Mouse (Mus musculus): ENCODE results near the gene Gabpb1. TPM values are rescaled to one million over a fixed set of nuclear protein-coding genes. Genes with fewer than 3 reads are reported as not detected.

The Gabpb1 gene
- total RNA-seq, 2 experiments from 2014 or later: 19.3 to 21.5 TPM

DNA sequence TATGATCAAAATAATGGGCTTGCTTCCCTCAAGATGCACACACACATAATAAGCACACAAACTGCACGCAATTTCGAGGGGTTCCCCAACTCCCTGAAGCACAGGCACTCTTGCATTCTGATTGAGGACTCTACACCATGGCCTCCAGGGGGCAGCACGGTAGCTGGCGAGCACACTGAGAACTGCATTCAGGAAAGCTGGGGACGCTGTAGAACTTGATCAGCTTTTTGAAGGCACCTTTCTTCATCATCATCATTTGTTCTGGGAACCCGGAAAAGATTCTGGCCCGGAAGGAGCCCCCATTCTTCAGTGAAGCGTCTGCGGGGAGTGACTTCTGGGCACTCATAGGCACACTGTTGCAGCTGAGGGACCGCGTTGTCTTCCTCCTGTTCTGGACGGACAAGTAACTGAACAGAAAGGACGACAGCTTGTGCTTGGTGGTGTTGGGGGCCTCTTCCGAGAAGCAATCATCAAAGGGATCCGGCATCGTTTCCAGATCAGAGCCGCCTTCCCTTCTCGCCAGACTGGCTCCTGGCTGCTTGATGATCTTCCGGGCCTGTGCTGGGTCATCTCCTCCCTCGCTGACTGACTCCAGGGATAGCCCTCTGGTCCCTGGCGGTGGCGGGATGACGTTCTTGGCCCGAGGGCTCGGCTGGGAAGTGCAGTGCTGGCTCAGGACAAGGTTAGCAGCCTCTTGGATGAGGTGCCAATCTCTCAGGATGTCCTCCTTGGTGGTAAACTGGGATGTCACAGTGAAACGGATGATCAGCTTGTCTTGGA, 82.1 kb downstream of the Gabpb1 start:
- DNase-seq: peak; percentile 84

DNA sequence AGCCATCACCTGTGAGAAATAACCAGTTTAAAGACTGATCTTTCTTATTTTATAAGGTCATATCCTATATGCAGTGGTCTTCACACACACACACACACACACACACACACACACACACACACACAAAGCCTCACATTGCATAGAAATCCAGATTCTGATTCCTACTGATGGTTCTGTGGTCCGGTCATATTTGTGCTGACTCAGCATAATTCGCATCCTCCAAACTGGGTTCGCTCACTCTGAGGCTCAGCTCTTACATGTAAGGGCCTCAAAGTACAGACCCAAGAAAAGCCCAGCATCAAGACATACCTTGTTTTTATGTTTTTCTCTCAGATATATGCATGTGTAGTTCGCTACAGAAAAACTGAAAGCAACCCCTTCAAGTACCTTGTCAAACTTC, 84.8 kb downstream of the Gabpb1 start:
- no peak for DNase-seq

DNA sequence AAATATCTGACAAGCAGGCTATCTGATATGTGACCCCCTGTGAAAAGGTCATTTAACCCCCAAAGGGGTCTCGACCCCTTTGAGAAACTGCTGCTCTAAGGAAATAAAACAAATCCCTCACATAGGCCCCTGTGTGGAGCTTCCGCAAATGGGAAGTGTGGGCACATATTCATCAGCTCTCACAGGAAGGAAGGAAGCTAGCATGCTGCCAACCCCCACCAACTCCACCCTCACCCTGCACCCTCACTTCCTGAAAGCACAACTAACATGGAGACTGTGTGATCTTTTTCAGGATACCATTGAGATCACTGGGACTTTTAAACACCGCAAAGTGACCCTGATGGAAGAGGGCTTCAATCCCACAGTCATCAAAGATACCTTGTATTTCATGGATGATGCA, 88.7 kb downstream of the Gabpb1 start:
- no peak for DNase-seq

DNA sequence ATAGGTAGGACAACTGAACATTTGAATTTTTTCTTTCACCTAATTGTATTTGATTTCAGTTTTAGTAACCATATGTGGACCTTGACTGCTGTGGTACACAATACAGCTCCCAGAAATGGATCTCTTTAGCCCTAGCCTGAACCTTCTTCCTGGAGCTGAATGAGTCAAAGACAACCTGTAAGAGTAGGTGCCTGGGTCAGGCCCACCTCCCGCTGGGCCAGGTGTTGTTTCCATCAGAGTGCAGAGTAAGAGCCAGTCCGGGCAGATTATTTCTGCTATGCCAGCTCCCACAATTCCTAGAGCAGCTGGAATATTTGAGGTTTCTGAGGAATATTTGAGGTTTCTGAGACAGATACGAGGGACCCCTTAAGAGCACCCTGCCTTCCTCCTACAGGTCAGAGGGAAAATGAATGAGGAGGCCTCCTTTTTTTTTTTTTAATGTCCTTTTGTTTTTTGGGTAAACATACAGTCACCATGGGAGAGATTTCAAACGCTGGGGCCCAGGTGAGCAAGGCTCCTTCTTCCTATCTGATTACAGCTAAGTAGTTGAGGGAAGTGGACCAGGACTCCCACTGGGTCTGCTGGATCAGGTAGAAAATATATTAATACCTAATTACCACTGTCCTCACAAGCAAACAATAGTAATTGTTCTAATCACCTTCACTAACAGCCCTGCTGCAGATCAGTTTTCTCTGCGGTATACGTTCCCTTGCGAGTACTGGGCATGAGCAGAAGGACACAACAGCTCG, 91.3 kb downstream of the Gabpb1 start:
- no peak for DNase-seq

DNA sequence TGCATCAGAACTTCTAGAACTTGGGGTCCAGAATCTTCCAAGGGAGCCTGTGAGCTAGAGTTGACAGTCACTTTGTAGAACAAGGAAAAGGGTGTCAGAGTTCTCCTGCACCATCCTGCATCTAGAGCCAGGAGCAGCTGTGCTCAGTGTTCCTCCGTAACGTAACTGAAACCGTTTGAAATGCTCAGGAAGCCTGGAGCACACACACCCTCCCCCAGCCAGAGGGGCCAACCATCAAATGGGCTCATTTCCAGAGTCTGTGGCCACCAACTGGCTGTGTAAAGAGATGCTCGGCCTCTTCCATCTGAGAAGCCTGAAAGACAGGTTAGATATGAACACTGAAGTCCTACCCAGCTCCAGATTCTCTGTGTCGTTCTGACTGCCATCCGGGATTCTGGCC, 92.2 kb downstream of the Gabpb1 start:
- no peak for DNase-seq

DNA sequence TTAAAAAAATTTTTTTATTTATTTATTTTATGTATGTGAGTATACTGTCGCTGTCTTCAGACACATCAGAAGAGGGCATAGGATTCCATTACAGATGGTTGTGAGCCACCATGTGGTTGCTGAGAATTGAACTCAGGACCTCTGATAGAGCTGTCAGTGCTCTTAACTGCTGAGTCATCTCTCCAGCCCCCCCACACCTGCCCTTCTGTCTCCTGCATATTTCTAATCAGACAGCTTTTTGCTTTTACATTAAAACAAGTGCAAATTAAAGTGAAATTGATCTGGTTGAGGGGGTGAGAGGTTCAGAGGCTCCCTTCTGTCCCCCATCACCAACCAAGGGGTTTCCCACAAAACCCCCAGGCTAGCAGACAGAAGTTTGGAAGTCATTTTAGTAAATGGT, 96.9 kb downstream of the Gabpb1 start:
- no peak for DNase-seq

Other genes starting within 250 kb of the Gabpb1 start
- gene Atp8b4, start 175.7 kb downstream of the Gabpb1 start, total RNA-seq (2021): 1 to 10 TPM in 1 of 2 experiments, under 1 TPM in 1; 0.99 to 1.5 TPM
- 100 to 1,000 TPM; 127 to 261 TPM for gene Slc27a2, start 123.9 kb downstream of the Gabpb1 start, total RNA-seq (2021)
- 10 to 100 TPM in 1 of 2 experiments, 1 to 10 TPM in 1; 9.9 to 10.4 TPM for gene Hdc, start 57.0 kb downstream of the Gabpb1 start, total RNA-seq (2021)
- 10 to 100 TPM; 55.5 to 59.3 TPM for gene Usp8, start 31.0 kb upstream of the Gabpb1 start, total RNA-seq (2021)
- gene Usp50, start 107.1 kb upstream of the Gabpb1 start, total RNA-seq (2021): not detected
- 10 to 100 TPM; 42.2 to 56.3 TPM for gene Trpm7, start 199.9 kb upstream of the Gabpb1 start, total RNA-seq (2021)

Data from adrenal gland, postnatal 10 days (tissue).